In the genomic region with DNA sequence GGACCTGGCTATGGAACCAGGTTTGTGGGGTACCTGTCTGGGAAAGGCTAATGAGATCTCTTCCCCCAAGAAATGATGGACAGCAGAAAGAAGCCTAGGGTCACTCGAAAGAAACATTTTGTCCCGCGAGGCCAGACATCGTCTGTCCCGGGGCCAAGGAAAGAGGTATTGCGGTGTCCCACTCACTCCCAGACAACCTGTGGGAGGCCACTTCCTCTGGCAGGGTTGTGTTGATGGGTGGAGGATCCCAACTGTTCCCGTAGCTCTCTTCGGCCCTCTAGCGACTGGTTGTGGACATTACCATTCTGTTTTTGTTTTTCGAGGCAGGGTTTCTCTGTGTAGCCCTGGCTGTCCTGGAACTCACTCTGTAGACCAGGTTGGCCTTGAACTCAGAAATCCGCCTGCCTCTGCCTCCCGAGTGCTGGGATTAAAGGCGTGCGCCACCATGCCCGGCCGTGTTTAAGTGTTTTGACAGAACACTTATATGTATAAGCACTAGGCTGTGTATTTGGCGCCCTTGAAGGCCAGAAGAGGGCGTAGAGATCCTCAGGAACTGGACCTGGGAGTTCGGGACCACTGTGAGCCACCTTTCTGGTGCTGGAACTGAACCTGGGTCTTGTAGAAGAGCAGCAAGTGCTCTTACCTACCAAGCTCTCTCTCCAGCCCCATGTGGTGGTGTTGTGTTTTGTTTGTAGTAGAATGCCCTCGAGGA, we compare ENCODE assay signal across 9 mouse cellular contexts. TPM values are rescaled to one million over a fixed set of nuclear protein-coding genes. Genes with fewer than 3 reads are reported as not detected.
DNase-seq lines count a peak whose midpoint lies in the region; ATAC-seq and TF ChIP-seq lines count a peak whose summit lies in the region.
"Had no signal": no experiment of that assay in that cellular context is flagged by ENCODE, and none has a peak within 500 bp of the region (broad histone marks: within the 10 kb centered on the region; RNA-seq: fewer than 3 reads in every experiment).

No protein-coding gene starts in this region.

- peak; percentile 88 for DNase-seq in G1E (ENCODE audit: low spot score)
- DNase-seq in brain, embryonic 18.5 days (ENCODE audit: low read depth, low spot score), result peak; percentile 26
- DNase-seq in kidney, postnatal 0 days (ENCODE audit: low spot score), result peak; percentile 93
- DNase-seq in lung, adult 2 months, result no peak
- DNase-seq in thymus, postnatal 14 days, result peak; percentile 58

- no peak overlapping the region for H3K9ac ChIP-seq in heart, embryonic 15.5 days
- peak overlapping the region; percentile 58; the same call in 1 of the 2 replicates for H3K9ac ChIP-seq in kidney, postnatal 0 days (ENCODE audit: low read depth, low read length)

- peaks cover 93% of the 10 kb centered on the region for H3K4me1 ChIP-seq in G1E (ENCODE audit: insufficient read depth, low read depth, low read length)
- peaks cover 41% of the 10 kb centered on the region for H3K4me1 ChIP-seq in heart, embryonic 15.5 days (replicated peaks)
- peaks cover 33% of the 10 kb centered on the region for H3K4me1 ChIP-seq in kidney, postnatal 0 days (replicated peaks; ENCODE audit: insufficient read depth, low read length)
- peaks cover 14% of the 10 kb centered on the region for H3K4me1 ChIP-seq in lung, adult 2 months (ENCODE audit: control insufficient read depth, insufficient read depth, low read length)

- H3K27me3 ChIP-seq in G1E (ENCODE audit: insufficient read depth, low read length), result peaks cover 11% of the 10 kb centered on the region; the same call in 1 of the 2 replicates
- peaks cover 55% of the 10 kb centered on the region for H3K27me3 ChIP-seq in heart, embryonic 15.5 days
- no peaks in the 10 kb centered on the region for H3K27me3 ChIP-seq in kidney, postnatal 0 days (ENCODE audit: insufficient read depth, low read length)

- H3K4me3 ChIP-seq in G1E (ENCODE audit: low read depth, low read length), result peak overlapping the region; percentile 79
- peak overlapping the region; percentile 64 for H3K4me3 ChIP-seq in heart, embryonic 15.5 days
- H3K4me3 ChIP-seq in kidney, postnatal 0 days (replicated peaks; ENCODE audit: low read depth, low read length), result peak overlapping the region; percentile 53
- H3K4me3 ChIP-seq in lung, adult 2 months (replicated peaks; ENCODE audit: extremely low read depth, low read depth, low read length), result peak overlapping the region; percentile 51

- ATAC-seq in G1E (ENCODE audit: extremely low read depth, insufficient number of reproducible peaks, low FRiP score, poor library complexity, severe bottlenecking), result 0 out of 2 replicates have a peak, but pooled peaks have one; percentile 18
- ATAC-seq in erythroblast, adult 5-6 weeks (replicated peaks; ENCODE audit: low FRiP score, poor library complexity, severe bottlenecking), result peak; percentile 42
- ATAC-seq in heart, embryonic 15.5 days (replicated peaks; ENCODE audit: insufficient number of reproducible peaks, insufficient read depth, low FRiP score, low read depth), result peak; percentile 61
- peak; percentile 41; the same call in 1 of the 2 replicates for ATAC-seq in kidney, postnatal 0 days (replicated peaks; ENCODE audit: low FRiP score, low read depth)
- peak; percentile 34 for ATAC-seq in neutrophil, adult 5-6 weeks (ENCODE audit: extremely low read depth, insufficient number of reproducible peaks, low FRiP score, poor library complexity, severe bottlenecking)

- TF ChIP-seq CTCF in G1E (IDR thresholded peaks at IDR 0.05; ENCODE audit: low read depth, low read length), result peak; percentile 66
- TF ChIP-seq CTCF in kidney, postnatal 0 days (IDR thresholded peaks at IDR 0.05; ENCODE audit: low read depth), result peak; percentile 88
- TF ChIP-seq CTCF in lung, adult 2 months (IDR thresholded peaks at IDR 0.05; ENCODE audit: insufficient read depth, low read length), result peak; percentile 87

- 17% methylated on average over 20 of the region's 20 CpGs for WGBS in heart, embryonic 15.5 days
- 18% methylated on average over 20 of the region's 20 CpGs for WGBS in kidney, postnatal 0 days
- WGBS in lung, adult 2 months, result 13% methylated on average over 20 of the region's 20 CpGs

- H3K9me3 ChIP-seq in G1E (replicated peaks), result no peaks in the 10 kb centered on the region
- no peaks in the 10 kb centered on the region for H3K9me3 ChIP-seq in heart, embryonic 15.5 days (replicated peaks)
- no peaks in the 10 kb centered on the region for H3K9me3 ChIP-seq in kidney, postnatal 0 days (replicated peaks; ENCODE audit: low read length)

- H3K27ac ChIP-seq in heart, embryonic 15.5 days, result no peak overlapping the region
- H3K27ac ChIP-seq in kidney, postnatal 0 days, result no peak overlapping the region
- H3K27ac ChIP-seq: macrophage had no signal

- H3K36me3 ChIP-seq in G1E (replicated peaks), result peaks cover 48% of the 10 kb centered on the region
- H3K36me3 ChIP-seq in heart, embryonic 15.5 days, result peaks cover 13% of the 10 kb centered on the region; the same call in 1 of the 2 replicates
- no peaks in the 10 kb centered on the region for H3K36me3 ChIP-seq in kidney, postnatal 0 days (ENCODE audit: insufficient read depth, low read length)

- peak overlapping the region; percentile 98 for H3K4me2 ChIP-seq in heart, embryonic 15.5 days
- H3K4me2 ChIP-seq in kidney, postnatal 0 days (ENCODE audit: low read length), result peak overlapping the region; percentile 98

- TF ChIP-seq POLR2A in lung, adult 2 months (IDR thresholded peaks at IDR 0.05; ENCODE audit: borderline replicate concordance, extremely low read depth, low read depth, low read length), result no peak

RNA-seq across cellular contexts. Expression of gene Sphk1, which starts 3.6 kb away (rescaled TPM):
- 1.5 and 2.3 TPM in 2 replicates for total RNA-seq in G1E (2014; fragmentation: Nextera tagmentation)
- total RNA-seq in G1E (2017), result 22.1 and 30.6 TPM in 2 replicates
- 16.7 and 17.1 TPM in 2 replicates for polyA plus RNA-seq in G1E (2012)
- total RNA-seq in erythroblast, adult 5-6 weeks (2015; ENCODE audit: low replicate concordance), result 14.2 and 15.9 TPM in 2 replicates
- total RNA-seq in erythroblast, adult 5-6 weeks (2017; ENCODE audit: low replicate concordance), result 45.3 and 46.3 TPM in 2 replicates
- polyA plus RNA-seq in heart, embryonic 15.5 days (2015; fragmentation: Nextera tagmentation; extraction: Ambion mirVana), result 2.8 and 4.4 TPM in 2 replicates
- 8.0 and 9.0 TPM in 2 replicates for polyA plus RNA-seq in kidney, postnatal 0 days (2015; fragmentation: Nextera tagmentation; extraction: Ambion mirVana)
- 41.8 and 45.8 TPM in 2 replicates for polyA plus RNA-seq in lung, adult 2 months (2012; rRNA removed)
- total RNA-seq in neutrophil, adult 5-6 weeks (2017), result not detected in 2 replicates

RNA-seq across cellular contexts. Expression of gene Prpsap1, which starts 40.3 kb away (rescaled TPM):
- total RNA-seq in G1E (2014; fragmentation: Nextera tagmentation) (53.7 and 56.6 TPM in 2 replicates), G1E (2017) (33.3 and 42.2 TPM in 2 replicates)
- 53.9 and 69.4 TPM in 2 replicates for polyA plus RNA-seq in G1E (2012)
- total RNA-seq in erythroblast, adult 5-6 weeks (2015; ENCODE audit: low replicate concordance), result 9.8 and 11.1 TPM in 2 replicates
- 9.2 and 14.1 TPM in 2 replicates for total RNA-seq in erythroblast, adult 5-6 weeks (2017; ENCODE audit: low replicate concordance)
- 81.7 and 98.2 TPM in 2 replicates for polyA plus RNA-seq in heart, embryonic 15.5 days (2015; fragmentation: Nextera tagmentation; extraction: Ambion mirVana)
- 150 and 167 TPM in 2 replicates for polyA plus RNA-seq in kidney, postnatal 0 days (2015; fragmentation: Nextera tagmentation; extraction: Ambion mirVana)
- 82.4 and 92.0 TPM in 2 replicates for polyA plus RNA-seq in lung, adult 2 months (2012; rRNA removed)
- total RNA-seq in neutrophil, adult 5-6 weeks (2017), result 38.2 and 47.6 TPM in 2 replicates

RNA-seq across cellular contexts. Expression of gene Ube2o, which starts 46.9 kb away (rescaled TPM):
- 9.2 and 41.7 TPM in 2 replicates for total RNA-seq in G1E (2014; fragmentation: Nextera tagmentation)
- 6.2 and 6.3 TPM in 2 replicates for total RNA-seq in G1E (2017)
- polyA plus RNA-seq in G1E (2012), result 17.9 and 20.1 TPM in 2 replicates
- 473 and 508 TPM in 2 replicates for total RNA-seq in erythroblast, adult 5-6 weeks (2015; ENCODE audit: low replicate concordance)
- 800 and 935 TPM in 2 replicates for total RNA-seq in erythroblast, adult 5-6 weeks (2017; ENCODE audit: low replicate concordance)
- polyA plus RNA-seq in heart, embryonic 15.5 days (2015; fragmentation: Nextera tagmentation; extraction: Ambion mirVana), result 14.4 and 20.7 TPM in 2 replicates
- polyA plus RNA-seq in kidney, postnatal 0 days (2015; fragmentation: Nextera tagmentation; extraction: Ambion mirVana), result 8.6 and 8.9 TPM in 2 replicates
- 18.3 and 18.8 TPM in 2 replicates for polyA plus RNA-seq in lung, adult 2 months (2012; rRNA removed)
- 47.6 and 47.9 TPM in 2 replicates for total RNA-seq in neutrophil, adult 5-6 weeks (2017)

RNA-seq across cellular contexts. Expression of gene Aanat, which starts 51.9 kb away (rescaled TPM):
- not detected in 2 replicates for total RNA-seq in G1E (2014; fragmentation: Nextera tagmentation)
- not detected in 2 replicates for total RNA-seq in G1E (2017)
- not detected in 2 replicates for polyA plus RNA-seq in G1E (2012)
- not detected in 2 replicates for total RNA-seq in erythroblast, adult 5-6 weeks (2015; ENCODE audit: low replicate concordance)
- not detected in 2 replicates for total RNA-seq in erythroblast, adult 5-6 weeks (2017; ENCODE audit: low replicate concordance)
- polyA plus RNA-seq in heart, embryonic 15.5 days (2015; fragmentation: Nextera tagmentation; extraction: Ambion mirVana), result not detected in 2 replicates
- polyA plus RNA-seq in kidney, postnatal 0 days (2015; fragmentation: Nextera tagmentation; extraction: Ambion mirVana), result not detected in 2 replicates
- 0.15 TPM in 1 of 2 replicates, not detected in the other for polyA plus RNA-seq in lung, adult 2 months (2012; rRNA removed)
- total RNA-seq in neutrophil, adult 5-6 weeks (2017), result not detected in 2 replicates
- polyA plus RNA-seq: macrophage had no signal
